Comparison of ENCODE assay signal across 8 mouse cellular contexts in the genomic region with DNA sequence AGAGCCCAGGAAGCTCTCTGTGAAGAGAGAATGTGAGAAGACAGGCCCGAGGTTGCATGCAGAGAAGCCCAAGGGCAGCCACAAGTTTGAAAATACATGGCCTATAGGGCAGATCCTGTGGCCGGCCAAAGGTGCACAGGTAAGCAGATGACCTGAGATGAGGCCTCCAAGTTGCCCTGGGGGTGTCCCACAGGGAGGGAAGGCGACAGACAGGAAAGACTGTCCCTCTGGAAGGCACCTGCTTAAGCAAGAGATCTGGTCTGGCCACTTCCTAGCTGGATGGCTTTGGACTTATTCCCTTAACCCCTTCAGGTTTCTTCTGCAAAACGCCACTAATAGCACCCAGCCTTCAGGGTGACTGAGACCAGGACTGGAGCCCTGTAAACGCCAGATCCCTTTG. TPM values are rescaled to one million over a fixed set of nuclear protein-coding genes. Genes with fewer than 3 reads are reported as not detected.
A peak's percentile ranks its signal among the peaks of the same experiment; 100 is the strongest.
DNase-seq lines count a peak whose midpoint lies in the region; ATAC-seq lines count a peak whose summit lies in the region.

No protein-coding gene starts in this region.

- H3K4me3 ChIP-seq in kidney, embryonic 14.5 days (ENCODE audit: low read length), result peak overlapping the region; percentile 82
- H3K4me3 ChIP-seq in hindbrain, embryonic 13.5 days, result peak overlapping the region; percentile 85

- peak; percentile 3; the same call in 1 of the 2 replicates for ATAC-seq in kidney, embryonic 14.5 days (ENCODE audit: low FRiP score, low TSS enrichment)
- ATAC-seq in hindbrain, embryonic 13.5 days (ENCODE audit: low FRiP score), result no peak

- H3K4me2 ChIP-seq in kidney, embryonic 14.5 days (replicated peaks; ENCODE audit: low read depth, low read length), result peak overlapping the region; percentile 86
- peak overlapping the region; percentile 96 for H3K4me2 ChIP-seq in hindbrain, embryonic 13.5 days

- H3K27ac ChIP-seq in kidney, embryonic 14.5 days (ENCODE audit: low read depth, low read length), result peak overlapping the region; percentile 93; the same call in 1 of the 2 replicates
- H3K27ac ChIP-seq in hindbrain, embryonic 13.5 days, result peak overlapping the region; percentile 90

- peak overlapping the region; percentile 50 for H3K9ac ChIP-seq in kidney, embryonic 14.5 days (ENCODE audit: low read depth, low read length)
- H3K9ac ChIP-seq in hindbrain, embryonic 13.5 days, result peak overlapping the region; percentile 90

- no peaks in the 10 kb centered on the region for H3K9me3 ChIP-seq in kidney, embryonic 14.5 days (ENCODE audit: control insufficient read depth, low read length)
- H3K9me3 ChIP-seq in hindbrain, embryonic 13.5 days, result no peaks in the 10 kb centered on the region

- no peaks in the 10 kb centered on the region for H3K27me3 ChIP-seq in kidney, embryonic 14.5 days (ENCODE audit: control insufficient read depth, insufficient read depth, low read length)
- no peaks in the 10 kb centered on the region for H3K27me3 ChIP-seq in hindbrain, embryonic 13.5 days

- H3K36me3 ChIP-seq in kidney, embryonic 14.5 days (ENCODE audit: control insufficient read depth, insufficient read depth, low read length), result peaks cover 8% of the 10 kb centered on the region; the same call in 1 of the 2 replicates
- no peaks in the 10 kb centered on the region for H3K36me3 ChIP-seq in hindbrain, embryonic 13.5 days

- intact Hi-C loops in left cerebral cortex, postnatal 4 days (cut with DNase I), result no loop called here

- WGBS in kidney, embryonic 14.5 days, result 3% methylated on average over 5 of the region's 5 CpGs
- WGBS in hindbrain, embryonic 13.5 days, result 9% methylated on average over 5 of the region's 5 CpGs

- H3K4me1 ChIP-seq in kidney, embryonic 14.5 days (ENCODE audit: control insufficient read depth, insufficient read depth, low read length), result peaks cover 28% of the 10 kb centered on the region
- H3K4me1 ChIP-seq in hindbrain, embryonic 13.5 days (replicated peaks), result peaks cover 60% of the 10 kb centered on the region

- DNase-seq in kidney, postnatal 14 days, result no peak
- DNase-seq in brain, adult 2 months (ENCODE audit: low read depth, low spot score), result peak; percentile 69
- peak; percentile 26 for DNase-seq in lung, postnatal 14 days
- no peak for DNase-seq in adrenal gland, adult 18-20 months (ENCODE audit: low spot score in 2 of 2)
- DNase-seq in urinary bladder, adult 2 months (ENCODE audit: low spot score), result no peak
- no peak for DNase-seq in left cerebral cortex, postnatal 4 days

RNA-seq across cellular contexts. Expression of gene Tpra1, which starts 0.6 kb away (rescaled TPM):
- 54.5 and 57.2 TPM in 2 replicates for polyA plus RNA-seq in kidney, embryonic 14.5 days (2014; fragmentation: Nextera tagmentation; extraction: Ambion mirVana)
- polyA plus RNA-seq in hindbrain, embryonic 13.5 days (2015; fragmentation: Nextera tagmentation; extraction: Ambion mirVana), result 73.6 and 78.8 TPM in 2 replicates
- 100 to 1,000 TPM; 103 to 106 TPM for total RNA-seq in adrenal gland, adult 18-20 months (2021)
- 88.4 and 107 TPM in 2 replicates for polyA plus RNA-seq in urinary bladder, adult 2 months (2012; rRNA removed)
- total RNA-seq in left cerebral cortex, postnatal 4 days (2021), result 10 to 100 TPM; 37.2 to 41.2 TPM

RNA-seq across cellular contexts. Expression of gene Mcm2, which starts 2.9 kb away (rescaled TPM):
- polyA plus RNA-seq in kidney, embryonic 14.5 days (2014; fragmentation: Nextera tagmentation; extraction: Ambion mirVana), result 115 and 166 TPM in 2 replicates
- polyA plus RNA-seq in hindbrain, embryonic 13.5 days (2015; fragmentation: Nextera tagmentation; extraction: Ambion mirVana), result 43.0 and 43.7 TPM in 2 replicates
- total RNA-seq in adrenal gland, adult 18-20 months (2021), result 10 to 100 TPM; 23.7 to 26.9 TPM
- polyA plus RNA-seq in urinary bladder, adult 2 months (2012; rRNA removed), result 10.0 and 14.5 TPM in 2 replicates
- 10 to 100 TPM; 12.5 to 14.3 TPM for total RNA-seq in left cerebral cortex, postnatal 4 days (2021)

RNA-seq across cellular contexts. Expression of gene Podxl2, which starts 26.6 kb away (rescaled TPM):
- polyA plus RNA-seq in kidney, embryonic 14.5 days (2014; fragmentation: Nextera tagmentation; extraction: Ambion mirVana), result 43.6 and 52.8 TPM in 2 replicates
- polyA plus RNA-seq in hindbrain, embryonic 13.5 days (2015; fragmentation: Nextera tagmentation; extraction: Ambion mirVana), result 546 and 595 TPM in 2 replicates
- total RNA-seq in adrenal gland, adult 18-20 months (2021), result 10 to 100 TPM; 41.2 to 69.3 TPM
- 23.2 and 24.2 TPM in 2 replicates for polyA plus RNA-seq in urinary bladder, adult 2 months (2012; rRNA removed)
- 100 to 1,000 TPM; 494 to 504 TPM for total RNA-seq in left cerebral cortex, postnatal 4 days (2021)

RNA-seq across cellular contexts. Expression of gene Abtb1, which starts 59.7 kb away (rescaled TPM):
- polyA plus RNA-seq in kidney, embryonic 14.5 days (2014; fragmentation: Nextera tagmentation; extraction: Ambion mirVana), result 24.8 and 27.1 TPM in 2 replicates
- 36.3 and 38.2 TPM in 2 replicates for polyA plus RNA-seq in hindbrain, embryonic 13.5 days (2015; fragmentation: Nextera tagmentation; extraction: Ambion mirVana)
- total RNA-seq in adrenal gland, adult 18-20 months (2021), result 10 to 100 TPM; 17.1 to 25.0 TPM
- polyA plus RNA-seq in urinary bladder, adult 2 months (2012; rRNA removed), result 48.1 and 51.8 TPM in 2 replicates
- 10 to 100 TPM; 23.2 to 25.3 TPM for total RNA-seq in left cerebral cortex, postnatal 4 days (2021)

Comparison
In these comparisons a context has a peak if more than half of its experiments do, and no peak if none do; other contexts are left out.
1. DNase-seq: peak in brain, adult 2 months (single experiment) and lung, postnatal 14 days (single experiment); none in kidney, postnatal 14 days (single experiment), adrenal gland, adult 18-20 months (0 of 2), urinary bladder, adult 2 months (single experiment) and left cerebral cortex, postnatal 4 days (single experiment).
2. RNA of gene Podxl2, which starts 26.6 kb away (polyA plus RNA-seq): 546 to 595 TPM in hindbrain, embryonic 13.5 days; 43.6 to 52.8 TPM in kidney, embryonic 14.5 days and 23.2 to 24.2 TPM in urinary bladder, adult 2 months; every median in the first group is over 10 times any median in the second.